Mouse (Mus musculus): ENCODE data around the gene Recql5. TPM values are rescaled to one million over a fixed set of nuclear protein-coding genes. Genes with fewer than 3 reads are reported as not detected.

Recql5 gene
- polyA plus RNA-seq, 1 experiment = 18.0 TPM

DNA sequence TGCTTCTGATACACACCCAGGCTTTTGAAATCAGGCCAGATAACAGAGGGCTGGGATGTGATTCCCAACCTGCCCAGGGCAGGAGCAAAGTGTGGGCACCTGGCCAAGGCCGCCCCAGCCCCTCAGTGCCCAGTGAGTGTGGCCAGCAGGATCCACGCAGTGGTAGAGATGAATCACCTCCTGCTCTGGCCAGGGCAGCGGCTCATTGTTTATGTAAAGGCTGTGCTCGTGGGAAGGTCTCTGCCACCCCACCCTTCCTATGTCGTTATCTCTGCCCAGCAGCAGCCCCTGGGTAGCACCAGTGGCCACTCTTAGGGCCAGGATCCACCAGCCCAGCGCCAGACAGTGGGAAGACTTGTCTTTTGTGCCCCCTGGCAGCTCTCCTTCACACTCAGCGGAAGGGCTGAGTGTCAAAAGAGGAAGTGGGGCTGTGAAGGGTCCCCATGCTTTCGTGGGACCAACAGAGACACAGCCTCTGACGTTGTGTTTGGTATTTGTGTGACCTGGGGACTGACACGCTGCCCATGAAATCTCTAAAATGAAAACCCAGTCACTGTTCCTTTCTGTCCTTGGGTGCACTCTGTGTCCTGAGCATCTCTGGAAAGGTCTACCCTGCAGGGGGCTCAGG, 31.8 kb upstream of the Recql5 start:
- WGBS = 46% methylated on average over 10 of the region's 10 CpGs
- no peak overlapping the region for H3K4me3 ChIP-seq (replicated peaks; ENCODE audit: extremely low read depth, low read depth, low read length)
- peak; percentile 56 for DNase-seq

GRCm38 (mm10) chr11:115962651-115963412, 29.6 kb upstream of the Recql5 start:
- no peak for TF ChIP-seq CTCF (IDR thresholded peaks at IDR 0.05; ENCODE audit: insufficient read depth, low read length)
- no peak for TF ChIP-seq POLR2A (IDR thresholded peaks at IDR 0.05; ENCODE audit: borderline replicate concordance, extremely low read depth, low read depth, low read length)
- 94% methylated on average over 9 of the region's 9 CpGs for WGBS

More for the DNA sequence above, 31.8 kb upstream of the Recql5 start:
- TF ChIP-seq POLR2A (IDR thresholded peaks at IDR 0.05; ENCODE audit: borderline replicate concordance, extremely low read depth, low read depth, low read length) (no peak), CTCF (IDR thresholded peaks at IDR 0.05; ENCODE audit: insufficient read depth, low read length) (no peak)
- peaks cover 10% of the 10 kb centered on the region for H3K4me1 ChIP-seq (ENCODE audit: control insufficient read depth, insufficient read depth, low read length)

GRCm38 (mm10) chr11:115959018-115959417, 25.7 kb upstream of the Recql5 start:
- no peak for DNase-seq
- TF ChIP-seq CTCF (IDR thresholded peaks at IDR 0.05; ENCODE audit: insufficient read depth, low read length) (no peak), POLR2A (IDR thresholded peaks at IDR 0.05; ENCODE audit: borderline replicate concordance, extremely low read depth, low read depth, low read length) (no peak)
- Histone ChIP-seq H3K4me1 (ENCODE audit: control insufficient read depth, insufficient read depth, low read length) (peaks cover 8% of the 10 kb centered on the region), H3K4me3 (replicated peaks; ENCODE audit: extremely low read depth, low read depth, low read length) (no peak overlapping the region)
- WGBS = 92% methylated on average over 9 of the region's 9 CpGs

More at GRCm38 (mm10) chr11:115962651-115963412, 29.6 kb upstream of the Recql5 start:
- Histone ChIP-seq H3K4me1 (ENCODE audit: control insufficient read depth, insufficient read depth, low read length) (peaks cover 10% of the 10 kb centered on the region), H3K4me3 (replicated peaks; ENCODE audit: extremely low read depth, low read depth, low read length) (no peak overlapping the region)
- no peak for DNase-seq

- peaks cover 8% of the 10 kb centered on the region for H3K4me1 ChIP-seq (ENCODE audit: control insufficient read depth, insufficient read depth, low read length)
- H3K4me3 ChIP-seq (replicated peaks; ENCODE audit: extremely low read depth, low read depth, low read length) = no peak overlapping the region
- DNase-seq = no peak
- TF ChIP-seq POLR2A (IDR thresholded peaks at IDR 0.05; ENCODE audit: borderline replicate concordance, extremely low read depth, low read depth, low read length) (no peak), CTCF (IDR thresholded peaks at IDR 0.05; ENCODE audit: insufficient read depth, low read length) (no peak)
- 65% methylated on average over 7 of the region's 7 CpGs for WGBS
Measured at GRCm38 (mm10) chr11:115957971-115958370, 24.7 kb upstream of the Recql5 start.

GRCm38 (mm10) chr11:115956453-115956852, 23.2 kb upstream of the Recql5 start:
- 60% methylated on average over 4 of the region's 4 CpGs for WGBS
- Histone ChIP-seq H3K4me1 (ENCODE audit: control insufficient read depth, insufficient read depth, low read length) (peaks cover 8% of the 10 kb centered on the region), H3K4me3 (replicated peaks; ENCODE audit: extremely low read depth, low read depth, low read length) (no peak overlapping the region)
- TF ChIP-seq POLR2A (IDR thresholded peaks at IDR 0.05; ENCODE audit: borderline replicate concordance, extremely low read depth, low read depth, low read length) = no peak
- TF ChIP-seq CTCF (IDR thresholded peaks at IDR 0.05; ENCODE audit: insufficient read depth, low read length) = no peak
- no peak for DNase-seq

GRCm38 (mm10) chr11:115955195-115955858, 22.1 kb upstream of the Recql5 start:
- no peak for TF ChIP-seq CTCF (IDR thresholded peaks at IDR 0.05; ENCODE audit: insufficient read depth, low read length)
- TF ChIP-seq POLR2A (IDR thresholded peaks at IDR 0.05; ENCODE audit: borderline replicate concordance, extremely low read depth, low read depth, low read length) = no peak
- no peak for DNase-seq
- WGBS = 46% methylated on average over 10 of the region's 10 CpGs
- H3K4me1 ChIP-seq (ENCODE audit: control insufficient read depth, insufficient read depth, low read length) = peaks cover 8% of the 10 kb centered on the region
- no peak overlapping the region for H3K4me3 ChIP-seq (replicated peaks; ENCODE audit: extremely low read depth, low read depth, low read length)

DNA sequence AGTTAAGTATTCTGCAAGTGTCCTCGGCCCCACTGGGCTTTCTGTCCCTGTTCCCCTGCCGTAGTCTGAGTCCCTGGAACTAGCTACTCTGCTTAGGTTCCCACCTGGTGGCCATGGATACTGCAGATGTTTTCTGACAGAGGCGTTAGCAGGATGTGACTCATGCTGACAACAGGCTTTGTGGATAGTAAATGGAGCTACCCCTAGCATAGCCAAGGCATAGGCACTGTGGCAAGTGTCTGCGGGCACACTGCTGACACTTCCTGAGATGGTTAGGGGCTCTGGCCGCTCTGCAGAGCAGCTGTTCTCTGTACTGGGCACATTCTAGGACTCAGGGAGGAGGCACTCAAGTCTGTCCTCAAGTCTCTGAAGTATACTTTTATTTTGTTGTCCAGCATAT, 21.4 kb upstream of the Recql5 start:
- WGBS = 60% methylated on average over 5 of the region's 5 CpGs
- TF ChIP-seq POLR2A (IDR thresholded peaks at IDR 0.05; ENCODE audit: borderline replicate concordance, extremely low read depth, low read depth, low read length) (no peak), CTCF (IDR thresholded peaks at IDR 0.05; ENCODE audit: insufficient read depth, low read length) (no peak)
- H3K4me1 ChIP-seq (ENCODE audit: control insufficient read depth, insufficient read depth, low read length) = peaks cover 8% of the 10 kb centered on the region
- no peak for DNase-seq
- H3K4me3 ChIP-seq (replicated peaks; ENCODE audit: extremely low read depth, low read depth, low read length) = no peak overlapping the region

DNA sequence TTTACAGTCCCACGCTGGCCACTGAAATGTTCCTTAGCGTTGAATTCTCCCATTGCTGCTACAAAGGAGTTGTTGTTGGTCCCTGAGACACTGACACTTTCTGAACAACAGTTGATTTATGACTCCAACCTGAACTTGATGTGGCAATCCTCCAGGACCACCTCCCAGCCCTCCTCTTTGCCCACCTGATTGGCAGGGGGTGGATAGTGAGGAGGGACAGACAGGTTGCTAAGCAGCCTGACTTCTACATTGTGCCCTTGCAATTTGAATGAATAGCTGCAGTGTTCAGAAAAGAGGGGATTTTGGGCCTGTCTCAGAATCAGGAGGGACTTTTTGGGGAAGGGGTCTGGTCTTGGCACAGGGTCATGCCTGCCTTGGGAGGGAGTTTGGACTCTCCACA, 17.4 kb upstream of the Recql5 start:
- TF ChIP-seq POLR2A (IDR thresholded peaks at IDR 0.05; ENCODE audit: borderline replicate concordance, extremely low read depth, low read depth, low read length) (no peak), CTCF (IDR thresholded peaks at IDR 0.05; ENCODE audit: insufficient read depth, low read length) (no peak)
- Histone ChIP-seq H3K4me3 (replicated peaks; ENCODE audit: extremely low read depth, low read depth, low read length) (no peak overlapping the region), H3K4me1 (ENCODE audit: control insufficient read depth, insufficient read depth, low read length) (peaks cover 8% of the 10 kb centered on the region)
- 91% methylated on average over 2 of the region's 2 CpGs for WGBS
- DNase-seq = no peak

- TF ChIP-seq CTCF (IDR thresholded peaks at IDR 0.05; ENCODE audit: insufficient read depth, low read length) = no peak
- no peak for TF ChIP-seq POLR2A (IDR thresholded peaks at IDR 0.05; ENCODE audit: borderline replicate concordance, extremely low read depth, low read depth, low read length)
Measured at GRCm38 (mm10) chr11:115948316-115948715, 15.0 kb upstream of the Recql5 start.

More at GRCm38 (mm10) chr11:115948316-115948715, 15.0 kb upstream of the Recql5 start:
- no peaks in the 10 kb centered on the region for H3K4me1 ChIP-seq (ENCODE audit: control insufficient read depth, insufficient read depth, low read length)
- WGBS = 91% methylated on average over 9 of the region's 9 CpGs
- H3K4me3 ChIP-seq (replicated peaks; ENCODE audit: extremely low read depth, low read depth, low read length) = no peak overlapping the region
- DNase-seq = no peak
